Mouse (Mus musculus): Measurements from ENCODE around the gene Gm48551. TPM values are rescaled to one million over a fixed set of nuclear protein-coding genes. Genes with fewer than 3 reads are reported as not detected.

The Gm48551 gene
- polyA plus RNA-seq, 1 experiment from 2014 or later, result 2.9 TPM

DNA sequence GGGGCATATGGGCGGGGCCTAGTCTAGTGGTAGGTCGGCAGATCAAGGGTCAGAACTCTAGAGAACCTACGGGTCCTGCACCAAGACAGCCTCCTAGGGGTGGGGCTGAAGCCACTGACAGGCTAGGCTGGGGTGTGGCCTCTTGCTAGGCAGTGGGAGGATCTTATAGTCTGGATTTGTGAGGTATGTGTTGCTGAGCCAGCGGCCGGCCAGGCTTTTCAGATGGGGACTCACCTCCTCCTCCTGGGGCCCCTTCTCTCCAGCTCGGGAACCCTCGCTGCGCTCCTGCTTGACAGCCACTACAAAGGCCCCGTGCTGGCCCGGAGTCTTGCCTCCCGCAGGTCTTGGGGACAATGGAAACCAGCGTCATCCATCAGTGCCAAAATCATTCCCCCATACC lies 35.1 kb upstream of the Gm48551 start:
- peak overlapping the region; percentile 76 for H3K27ac ChIP-seq
- 6% methylated on average over 12 of the region's 12 CpGs for WGBS
- peak; percentile 35; the same call in 1 of the 2 replicates for ATAC-seq (ENCODE audit: insufficient read depth, low FRiP score, low read depth)

DNA sequence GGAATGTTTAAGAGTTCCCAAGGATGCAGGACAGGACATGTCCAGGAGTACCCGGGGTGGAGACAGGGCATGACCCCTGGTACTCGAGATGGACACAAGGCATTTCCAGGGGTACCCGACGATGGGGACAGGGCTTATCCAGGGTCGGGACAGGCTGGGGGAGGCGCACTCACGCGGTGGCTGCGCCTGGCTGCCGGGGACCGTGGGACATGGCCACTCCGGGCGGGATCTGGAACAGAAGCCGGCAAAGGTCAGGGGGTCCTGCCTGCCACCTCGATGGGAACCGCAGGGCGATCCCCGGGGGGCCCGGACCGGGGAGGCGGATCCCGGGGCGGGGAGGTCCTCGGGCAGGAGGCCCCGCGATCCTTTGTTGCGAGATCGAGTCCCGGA lies 34.3 kb upstream of the Gm48551 start:
- Histone ChIP-seq H3K27me3 (replicated peaks) (no peaks in the 10 kb centered on the region), H3K36me3 (peaks cover 16% of the 10 kb centered on the region), H3K4me2 (peak overlapping the region; percentile 77), H3K4me1 (peaks cover 38% of the 10 kb centered on the region), H3K9me3 (no peaks in the 10 kb centered on the region), H3K4me3 (replicated peaks) (peak overlapping the region; percentile 81), H3K9ac (peak overlapping the region; percentile 66), H3K27ac (peak overlapping the region; percentile 76)
- under 1% methylated on average over 29 of the region's 29 CpGs for WGBS
- no peak; the same call in 1 of the 2 replicates for ATAC-seq (ENCODE audit: insufficient read depth, low FRiP score, low read depth)

More for the DNA sequence above, 35.1 kb upstream of the Gm48551 start:
- Histone ChIP-seq H3K4me3 (replicated peaks) (peak overlapping the region; percentile 81), H3K4me1 (peaks cover 38% of the 10 kb centered on the region), H3K4me2 (peak overlapping the region; percentile 77), H3K36me3 (peaks cover 16% of the 10 kb centered on the region), H3K9me3 (no peaks in the 10 kb centered on the region), H3K27me3 (replicated peaks) (0 out of 2 replicates have a peak, but pooled peaks cover 6% of the 10 kb centered on the region), H3K9ac (no peak overlapping the region)

DNA sequence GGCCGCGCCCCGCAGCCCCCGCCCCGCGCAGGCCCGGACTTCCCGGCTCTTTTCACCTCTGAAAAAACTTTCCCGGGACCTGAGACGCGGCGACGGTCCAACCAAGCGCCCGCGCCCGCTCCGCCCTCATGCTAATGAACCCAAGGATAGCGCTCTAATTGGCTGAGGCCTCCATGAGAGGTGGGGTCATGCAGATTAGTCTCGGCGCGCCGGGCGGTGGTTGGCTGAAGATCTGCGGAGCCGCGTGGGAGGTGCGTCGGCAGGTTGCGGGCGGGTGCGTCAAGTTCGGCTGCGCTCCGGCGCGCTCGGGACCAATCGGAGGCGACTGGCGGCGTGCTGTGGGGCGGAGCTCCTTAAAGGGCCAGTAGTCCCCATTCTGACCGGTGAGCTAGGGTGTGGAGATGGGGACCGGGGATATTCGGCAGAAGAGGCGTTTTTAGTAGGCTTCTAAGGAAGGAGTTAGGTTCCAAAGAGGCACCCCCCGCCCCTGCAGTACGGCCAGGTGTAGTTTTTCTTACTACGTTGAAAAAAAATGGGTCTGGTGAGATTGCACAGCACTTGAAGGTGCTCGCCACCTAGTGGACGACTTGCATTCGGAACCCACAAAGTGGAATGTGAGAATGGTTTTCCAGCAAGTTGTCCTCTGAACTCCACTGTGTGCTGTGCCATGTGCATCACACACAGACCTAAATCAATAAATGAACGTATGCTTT lies 33.8 kb upstream of the Gm48551 start, which contains the start of gene Hmg20b:
Hmg20b (minus strand) TSS at position 130 of the 713 bp plus-strand sequence.
- peak within 1 kb of the TSS; percentile 66 for H3K9ac ChIP-seq
- H3K4me1 ChIP-seq, result peaks cover 38% of the 10 kb centered on the region
- WGBS, result under 1% methylated on average over 54 of the region's 54 CpGs
- no peaks in the 10 kb centered on the region for H3K27me3 ChIP-seq (replicated peaks)
- H3K36me3 ChIP-seq, result peaks cover 16% of the 10 kb centered on the region
- peak within 1 kb of the TSS; percentile 77 for H3K4me2 ChIP-seq
- peak within 1 kb of the TSS; percentile 81 for H3K4me3 ChIP-seq (replicated peaks)
- peak within 1 kb of the TSS; percentile 83 for H3K27ac ChIP-seq
- no peaks in the 10 kb centered on the region for H3K9me3 ChIP-seq
- ATAC-seq (ENCODE audit: insufficient read depth, low FRiP score, low read depth), result peak; percentile 93

DNA sequence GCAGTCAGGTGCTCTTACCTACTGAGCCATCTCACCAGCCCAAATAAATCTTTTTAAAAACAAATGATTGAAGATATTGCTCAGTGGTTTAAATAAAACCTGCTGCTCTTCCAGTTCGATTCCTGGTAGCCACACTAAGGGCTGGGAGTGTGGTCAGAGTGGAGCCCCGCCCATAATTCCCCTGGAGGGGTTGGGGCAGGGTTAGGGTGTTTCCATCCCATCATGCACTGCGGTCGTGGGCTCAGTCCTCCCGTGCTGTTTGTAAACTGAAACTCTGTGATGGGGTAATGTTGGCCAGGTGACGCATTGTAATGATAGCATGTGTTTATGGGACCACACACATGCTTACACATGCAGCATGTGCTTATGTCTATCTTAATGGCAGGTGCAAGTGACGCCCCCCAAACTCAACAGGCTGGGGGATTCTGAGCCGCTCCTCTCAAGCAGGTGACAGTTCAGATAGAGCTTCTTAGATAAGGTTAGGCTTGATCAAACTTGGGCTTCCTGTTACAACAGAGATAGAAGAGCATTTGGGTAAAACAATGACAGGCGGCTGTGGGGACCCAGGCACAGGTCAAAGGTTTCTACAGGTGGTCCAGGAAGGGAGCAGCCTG lies 32.5 kb upstream of the Gm48551 start:
- no peak overlapping the region for H3K4me3 ChIP-seq (replicated peaks)
- H3K4me1 ChIP-seq, result peaks cover 35% of the 10 kb centered on the region
- H3K4me2 ChIP-seq, result peak overlapping the region; percentile 24; the same call in 1 of the 2 replicates
- peaks cover 16% of the 10 kb centered on the region; the same call in 1 of the 2 replicates for H3K36me3 ChIP-seq
- no peak overlapping the region for H3K27ac ChIP-seq
- no peak for ATAC-seq (ENCODE audit: insufficient read depth, low FRiP score, low read depth)
- H3K27me3 ChIP-seq (replicated peaks), result no peaks in the 10 kb centered on the region
- no peaks in the 10 kb centered on the region for H3K9me3 ChIP-seq
- WGBS, result 18% methylated on average over 9 of the region's 9 CpGs
- H3K9ac ChIP-seq, result no peak overlapping the region

DNA sequence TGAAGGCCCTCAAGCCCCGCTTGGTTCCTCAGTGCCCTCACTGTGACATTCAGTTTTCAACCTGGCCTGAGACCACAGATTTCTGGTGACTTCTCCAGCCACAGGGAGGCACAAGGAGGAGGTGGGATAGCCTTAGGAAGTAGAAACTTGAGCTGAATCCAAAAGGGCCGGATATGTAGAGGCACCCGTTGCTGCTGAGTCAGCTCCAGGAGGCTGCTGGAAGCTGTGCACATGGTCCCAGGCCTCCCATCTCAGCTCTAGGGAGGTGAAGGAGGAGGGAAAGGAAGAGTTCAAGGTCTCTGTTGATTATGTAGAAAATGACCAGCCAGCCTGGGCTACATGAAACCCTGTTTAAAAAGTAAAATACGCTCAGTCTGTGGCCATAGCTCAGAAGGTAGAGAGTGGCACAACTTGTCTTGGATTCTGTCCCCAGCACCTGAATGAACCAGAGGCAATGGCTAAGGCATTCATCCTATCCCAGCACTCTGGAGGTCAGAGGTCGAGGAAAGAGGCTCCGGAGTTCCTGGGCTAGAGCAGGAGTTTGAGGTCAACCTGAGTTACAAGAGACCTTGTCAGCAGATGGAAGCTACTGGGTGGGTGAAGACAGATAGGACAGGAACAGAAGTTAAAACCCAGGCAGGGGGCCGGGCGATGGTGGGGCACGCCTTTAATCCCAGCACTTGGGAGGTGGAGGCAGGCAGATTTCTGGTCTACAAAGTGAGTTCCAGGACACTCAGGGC lies 29.4 kb upstream of the Gm48551 start:
- H3K27me3 ChIP-seq (replicated peaks), result no peaks in the 10 kb centered on the region
- peaks cover 31% of the 10 kb centered on the region for H3K4me1 ChIP-seq
- no peaks in the 10 kb centered on the region for H3K36me3 ChIP-seq
- no peak overlapping the region for H3K9ac ChIP-seq
- H3K9me3 ChIP-seq, result no peaks in the 10 kb centered on the region
- no peak overlapping the region for H3K27ac ChIP-seq
- no peak for ATAC-seq (ENCODE audit: insufficient read depth, low FRiP score, low read depth)
- 72% methylated on average over 9 of the region's 9 CpGs for WGBS
- H3K4me3 ChIP-seq (replicated peaks), result no peak overlapping the region
- H3K4me2 ChIP-seq, result no peak overlapping the region

DNA sequence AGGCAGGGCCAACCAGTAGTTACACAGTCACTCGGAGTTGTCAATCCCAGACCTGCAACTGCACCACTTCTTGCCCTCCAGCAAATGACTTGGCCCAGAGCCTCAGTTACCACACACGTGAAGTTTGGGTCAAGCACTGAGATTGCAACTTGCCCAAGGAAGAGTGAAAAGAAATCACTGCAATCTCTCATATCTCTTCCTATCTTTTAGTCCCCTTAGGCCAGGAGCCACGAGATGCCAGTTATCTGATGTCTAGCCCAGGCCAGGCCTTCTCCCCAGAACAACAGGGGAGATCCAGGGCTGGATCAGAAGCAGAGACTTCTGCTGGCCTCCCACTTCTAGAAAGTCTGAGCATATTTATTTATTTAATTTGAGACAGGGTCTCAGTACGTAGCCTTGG lies 28.7 kb upstream of the Gm48551 start:
- 79% methylated on average over 4 of the region's 4 CpGs for WGBS
- Histone ChIP-seq H3K27ac (no peak overlapping the region), H3K9me3 (no peaks in the 10 kb centered on the region), H3K4me3 (replicated peaks) (no peak overlapping the region), H3K4me1 (peaks cover 31% of the 10 kb centered on the region), H3K36me3 (no peaks in the 10 kb centered on the region), H3K9ac (no peak overlapping the region), H3K27me3 (replicated peaks) (no peaks in the 10 kb centered on the region), H3K4me2 (no peak overlapping the region)
- ATAC-seq (ENCODE audit: insufficient read depth, low FRiP score, low read depth), result no peak

DNA sequence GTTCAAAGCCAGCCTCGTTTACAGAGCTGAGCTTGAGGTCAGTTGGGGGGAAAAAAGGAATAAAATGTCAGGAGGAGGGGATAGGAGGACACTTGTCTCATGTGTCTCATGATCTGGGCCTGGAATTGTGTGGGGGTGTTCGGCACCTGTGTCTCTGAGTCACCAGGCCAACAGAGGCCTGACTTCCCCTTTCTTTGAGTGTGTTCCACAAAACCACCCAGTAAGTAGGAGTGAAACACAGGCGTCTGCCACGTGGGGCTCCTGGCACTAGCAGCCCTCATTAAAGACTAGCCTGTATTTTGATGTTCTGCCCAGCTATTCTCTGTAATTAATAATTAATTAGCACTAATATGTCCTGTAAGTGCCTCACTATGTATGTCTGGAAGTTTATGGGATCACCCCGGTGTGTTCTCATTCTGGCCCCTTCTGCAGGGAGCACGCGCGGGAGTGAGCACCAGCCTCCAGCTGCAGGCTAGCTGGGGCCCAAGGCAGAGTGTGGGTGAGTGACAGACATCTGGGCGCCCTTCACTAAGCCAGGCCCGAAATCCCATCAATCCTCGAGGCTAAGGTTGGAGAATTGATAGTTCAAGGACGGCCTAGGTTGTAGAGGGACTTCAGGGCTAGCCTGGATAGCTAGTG lies 27.8 kb upstream of the Gm48551 start:
- Histone ChIP-seq H3K9me3 (no peaks in the 10 kb centered on the region), H3K36me3 (no peaks in the 10 kb centered on the region), H3K27me3 (replicated peaks) (no peaks in the 10 kb centered on the region), H3K27ac (no peak overlapping the region), H3K4me2 (peak overlapping the region; percentile 99), H3K9ac (no peak overlapping the region), H3K4me1 (peaks cover 28% of the 10 kb centered on the region), H3K4me3 (replicated peaks) (peak overlapping the region; percentile 83; the same call in 1 of the 2 replicates)
- no peak for ATAC-seq (ENCODE audit: insufficient read depth, low FRiP score, low read depth)
- 50% methylated on average over 12 of the region's 12 CpGs for WGBS

DNA sequence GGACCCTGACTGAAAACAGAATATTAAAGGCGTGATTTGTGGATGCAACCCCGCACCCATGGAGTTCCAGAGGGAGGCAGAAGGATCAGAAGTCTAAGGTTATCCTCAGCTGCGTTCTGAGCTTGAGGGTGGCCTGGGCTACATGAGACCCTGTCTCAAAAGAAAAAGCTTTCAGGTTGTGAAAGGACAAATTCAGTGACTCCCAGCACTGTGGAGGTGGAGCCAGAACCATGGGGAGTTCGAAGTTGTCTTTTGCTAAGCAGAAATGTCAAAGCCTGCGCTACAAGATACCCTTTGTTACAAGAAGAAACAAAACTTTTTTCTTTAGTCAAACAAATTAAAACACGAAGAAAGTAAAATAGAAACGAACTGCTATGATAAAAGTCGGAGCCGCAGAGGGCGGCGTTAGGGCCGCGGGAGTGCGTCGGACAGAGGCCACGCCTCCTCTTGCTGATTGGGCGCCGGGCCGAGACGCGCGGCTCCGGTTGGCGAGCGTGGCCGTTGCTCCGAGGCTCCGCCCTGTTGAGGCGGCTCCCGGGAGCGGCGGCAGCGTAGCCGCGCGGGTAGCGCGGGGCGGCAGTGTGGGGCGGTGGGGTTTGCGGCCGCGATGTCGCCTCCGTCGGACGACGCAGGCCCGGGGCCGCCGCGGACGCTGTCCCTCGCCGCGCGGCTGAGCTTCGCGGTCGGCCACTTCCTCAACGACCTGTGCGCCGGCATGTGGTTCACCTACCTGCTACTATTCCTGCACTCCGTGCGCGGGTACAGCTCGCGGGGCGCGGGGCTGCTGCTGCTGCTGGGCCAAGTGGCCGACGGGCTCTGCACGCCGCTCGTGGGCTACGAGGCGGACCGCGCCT lies 27.0 kb upstream of the Gm48551 start, which contains the start of gene Mfsd12:
Mfsd12 (plus strand) TSS at position 501 of the 854 bp plus-strand sequence.
- Histone ChIP-seq H3K4me2 (peak within 1 kb of the TSS; percentile 99), H3K4me3 (replicated peaks) (peak within 1 kb of the TSS; percentile 83), H3K4me1 (peaks cover 23% of the 10 kb centered on the region), H3K9ac (peak within 1 kb of the TSS; percentile 76), H3K9me3 (no peaks in the 10 kb centered on the region), H3K27ac (0 out of 2 replicates have a peak within 1 kb of the TSS, but pooled peaks have one; percentile 23), H3K27me3 (replicated peaks) (no peaks in the 10 kb centered on the region), H3K36me3 (no peaks in the 10 kb centered on the region)
- 2% methylated on average over 79 of the region's 79 CpGs for WGBS
- peak; percentile 87 for ATAC-seq (ENCODE audit: insufficient read depth, low FRiP score, low read depth)

DNA sequence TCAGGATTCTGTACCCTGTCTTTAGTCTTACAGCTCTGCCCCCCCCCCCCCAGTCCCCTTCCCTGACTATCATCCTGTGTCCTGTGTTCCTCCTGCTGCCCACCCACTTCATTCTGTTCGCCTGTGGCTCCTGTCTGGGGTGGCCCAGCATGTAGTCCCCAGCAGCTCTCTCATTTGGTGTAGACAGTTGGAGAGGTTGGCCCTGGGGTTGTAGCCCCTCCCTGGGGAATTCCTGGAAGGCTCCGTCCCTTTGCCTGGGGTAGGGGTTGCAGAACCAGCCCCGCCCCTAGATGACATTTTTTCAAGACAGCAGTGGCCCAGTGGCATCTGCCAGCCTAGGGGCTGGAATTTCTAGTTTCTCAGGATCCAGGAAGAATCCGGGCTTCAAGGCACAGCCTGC lies 26.1 kb upstream of the Gm48551 start:
- Histone ChIP-seq H3K4me1 (peaks cover 32% of the 10 kb centered on the region), H3K27ac (0 out of 2 replicates have a peak overlapping the region, but pooled peaks have one; percentile 23), H3K36me3 (no peaks in the 10 kb centered on the region), H3K9ac (peak overlapping the region; percentile 76; the same call in 1 of the 2 replicates), H3K4me2 (peak overlapping the region; percentile 99), H3K9me3 (no peaks in the 10 kb centered on the region), H3K4me3 (replicated peaks) (peak overlapping the region; percentile 83), H3K27me3 (replicated peaks) (no peaks in the 10 kb centered on the region; the same call in 1 of the 2 replicates)
- ATAC-seq (ENCODE audit: insufficient read depth, low FRiP score, low read depth), result no peak
- 32% methylated on average over 4 of the region's 4 CpGs for WGBS

DNA sequence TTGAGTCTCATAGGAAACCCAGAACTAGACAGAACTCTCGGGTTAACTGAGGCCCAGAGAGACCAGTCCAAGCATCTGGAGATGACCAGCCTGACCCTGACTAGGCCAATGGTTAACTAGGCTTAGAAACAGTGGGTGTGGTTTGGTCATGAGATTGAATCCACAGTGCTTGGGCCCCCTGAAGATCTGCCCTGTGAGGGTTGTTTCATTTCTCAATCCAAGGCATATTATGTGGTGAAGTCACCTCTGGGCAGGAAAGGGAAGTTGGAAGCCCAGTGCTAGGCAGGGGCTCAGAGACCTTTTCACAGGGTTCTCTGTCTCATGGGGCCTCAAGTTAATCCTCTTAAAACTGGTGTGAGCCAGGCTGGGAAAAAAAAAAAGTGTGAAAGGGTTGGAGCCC lies 25.4 kb upstream of the Gm48551 start:
- no peak overlapping the region; the same call in 1 of the 2 replicates for H3K9ac ChIP-seq
- WGBS, result 58% methylated on average over 1 of the region's 1 CpGs
- no peaks in the 10 kb centered on the region; the same call in 1 of the 2 replicates for H3K27me3 ChIP-seq (replicated peaks)
- H3K36me3 ChIP-seq, result no peaks in the 10 kb centered on the region
- 0 out of 2 replicates have a peak overlapping the region, but pooled peaks have one; percentile 23 for H3K27ac ChIP-seq
- H3K4me3 ChIP-seq (replicated peaks), result no peak overlapping the region; the same call in 1 of the 2 replicates
- no peak for ATAC-seq (ENCODE audit: insufficient read depth, low FRiP score, low read depth)
- H3K4me1 ChIP-seq, result peaks cover 38% of the 10 kb centered on the region
- H3K9me3 ChIP-seq, result no peaks in the 10 kb centered on the region
- H3K4me2 ChIP-seq, result peak overlapping the region; percentile 99

Measured in stomach, embryonic 15.5 days (tissue).